Mouse (Mus musculus) embryonic facial prominence, embryonic 13.5 days (tissue): ENCODE measurements around the gene Asprv1. TPM values are rescaled to one million over a fixed set of nuclear protein-coding genes. Genes with fewer than 3 reads are reported as not detected.

ENCODE experiments used
- ATAC-seq: fragments of 200-750 bp; cut with Nextera tagmentation; 2 replicates; pipeline ENCODE4 v1.8.0; 2017; ENCODE audit warnings: low read depth; ENCODE audit not compliant: insufficient number of reproducible peaks, insufficient read depth, low FRiP score, low TSS enrichment
- H3K27ac ChIP-seq: fragments of 300-500 bp; sonication (generic); 2 replicates; pipeline ENCODE4 v1.5.1; 2015; ENCODE audit warnings: moderate library complexity, mild to moderate bottlenecking, inconsistent platforms
- H3K27me3 ChIP-seq: fragments of 300-500 bp; sonication (generic); 2 replicates; pipeline ENCODE4 v1.6.1; 2015; ENCODE audit warnings: mild to moderate bottlenecking, inconsistent platforms
- H3K36me3 ChIP-seq: fragments of 300-500 bp; sonication (generic); 2 replicates; pipeline ENCODE4 v1.6.1; 2015; ENCODE audit warnings: mild to moderate bottlenecking, inconsistent platforms
- H3K4me1 ChIP-seq: fragments of 300-500 bp; sonication (generic); 2 replicates; pipeline ENCODE4 v1.6.1; 2015; ENCODE audit warnings: inconsistent platforms
- H3K4me2 ChIP-seq: fragments of 300-500 bp; sonication (generic); 2 replicates; pipeline ENCODE4 v1.6.1; 2015; ENCODE audit warnings: moderate library complexity, mild to moderate bottlenecking, inconsistent platforms
- H3K4me3 ChIP-seq: fragments of 300-500 bp; sonication (generic); 2 replicates; pipeline ENCODE4 v1.5.1; 2015; ENCODE audit warnings: mild to moderate bottlenecking, inconsistent platforms
- H3K9ac ChIP-seq: fragments of 300-500 bp; sonication (generic); 2 replicates; pipeline ENCODE4 v1.6.1; 2015; ENCODE audit warnings: mild to moderate bottlenecking, inconsistent platforms
- H3K9me3 ChIP-seq: fragments of 300-500 bp; sonication (generic); 2 replicates; pipeline ENCODE4 v1.6.1; 2016; ENCODE audit warnings: inconsistent platforms
- WGBS: fragments of 180-500 bp; shearing (Covaris S2); methylation state at CpG from one replicate; pipeline ENCODE4 v1.1.7; 2015; ENCODE audit warnings: mixed read lengths; 5-methylcytosine and 5-hydroxymethylcytosine counted together
- polyA plus RNA-seq: library from polyadenylated mRNA; unstranded; fragments of >200 nt; fragmentation: Nextera tagmentation; extraction: Ambion mirVana; gene quantifications from 2 replicates; pipeline ENCODE4 v1.2.1, GENCODE M21; 2015

The Asprv1 gene
- polyA plus RNA-seq, 1 experiment from 2014 or later: 13.4 TPM

- no peak overlapping the region for H3K27ac ChIP-seq
- H3K27me3 ChIP-seq: no peaks in the 10 kb centered on the region
- H3K36me3 ChIP-seq: peaks cover 17% of the 10 kb centered on the region
- H3K9me3 ChIP-seq: no peaks in the 10 kb centered on the region
- H3K4me1 ChIP-seq: no peaks in the 10 kb centered on the region
- H3K9ac ChIP-seq: no peak overlapping the region
- WGBS: 80% methylated on average over 3 of the region's 3 CpGs
- H3K4me3 ChIP-seq: no peak overlapping the region
- ATAC-seq: no peak
- H3K4me2 ChIP-seq: no peak overlapping the region
Measured at GRCm38 (mm10) chr6:86644775-86645400, 16.9 kb downstream of the Asprv1 start.

DNA sequence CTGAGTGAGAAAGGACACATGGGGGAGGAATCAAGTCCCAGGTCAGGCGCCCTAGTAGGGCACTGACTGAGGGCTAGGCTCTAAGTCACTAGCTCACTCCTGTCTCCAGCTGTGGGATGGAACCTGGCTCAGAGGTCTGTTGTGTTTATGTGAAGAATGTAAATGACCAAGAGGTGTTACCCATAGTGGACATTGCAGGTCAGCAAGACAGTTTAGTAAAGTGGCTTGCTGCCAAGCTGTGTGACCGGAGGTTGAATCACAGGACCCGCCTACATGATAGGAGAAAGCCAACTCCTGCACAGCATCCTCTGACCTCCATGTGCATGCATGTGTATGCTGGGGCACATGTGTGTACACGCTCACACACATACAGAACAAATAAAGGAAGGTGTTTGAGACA, 17.6 kb downstream of the Asprv1 start:
- Histone ChIP-seq H3K9ac (no peak overlapping the region), H3K4me3 (no peak overlapping the region), H3K27ac (no peak overlapping the region), H3K4me1 (no peaks in the 10 kb centered on the region), H3K9me3 (no peaks in the 10 kb centered on the region), H3K27me3 (no peaks in the 10 kb centered on the region), H3K4me2 (no peak overlapping the region), H3K36me3 (peaks cover 24% of the 10 kb centered on the region)
- no peak for ATAC-seq
- WGBS: 77% methylated on average over 4 of the region's 4 CpGs

- Histone ChIP-seq H3K27ac (no peak overlapping the region), H3K9ac (no peak overlapping the region), H3K4me1 (no peaks in the 10 kb centered on the region), H3K9me3 (no peaks in the 10 kb centered on the region), H3K4me3 (no peak overlapping the region), H3K36me3 (peaks cover 29% of the 10 kb centered on the region), H3K4me2 (no peak overlapping the region), H3K27me3 (no peaks in the 10 kb centered on the region)
- ATAC-seq: no peak
- 75% methylated on average over 7 of the region's 7 CpGs for WGBS
Measured at GRCm38 (mm10) chr6:86646143-86646542, 18.2 kb downstream of the Asprv1 start.

- H3K4me2 ChIP-seq: no peak overlapping the region
- H3K4me3 ChIP-seq: no peak overlapping the region
- no peaks in the 10 kb centered on the region for H3K27me3 ChIP-seq
- H3K27ac ChIP-seq: no peak overlapping the region
- no peaks in the 10 kb centered on the region for H3K4me1 ChIP-seq
- peaks cover 71% of the 10 kb centered on the region for H3K36me3 ChIP-seq
- 88% methylated on average over 6 of the region's 6 CpGs for WGBS
- no peak for ATAC-seq
- H3K9me3 ChIP-seq: no peaks in the 10 kb centered on the region
- no peak overlapping the region for H3K9ac ChIP-seq
Measured at GRCm38 (mm10) chr6:86653026-86653425, 25.1 kb downstream of the Asprv1 start.

GRCm38 (mm10) chr6:86654270-86654916, 26.4 kb downstream of the Asprv1 start:
- H3K9me3 ChIP-seq: no peaks in the 10 kb centered on the region
- 76% methylated on average over 9 of the region's 9 CpGs for WGBS
- H3K9ac ChIP-seq: no peak overlapping the region
- H3K27me3 ChIP-seq: no peaks in the 10 kb centered on the region
- H3K4me3 ChIP-seq: no peak overlapping the region
- no peak overlapping the region for H3K27ac ChIP-seq
- no peaks in the 10 kb centered on the region for H3K4me1 ChIP-seq
- no peak overlapping the region for H3K4me2 ChIP-seq
- H3K36me3 ChIP-seq: peaks cover 68% of the 10 kb centered on the region
- ATAC-seq: no peak

DNA sequence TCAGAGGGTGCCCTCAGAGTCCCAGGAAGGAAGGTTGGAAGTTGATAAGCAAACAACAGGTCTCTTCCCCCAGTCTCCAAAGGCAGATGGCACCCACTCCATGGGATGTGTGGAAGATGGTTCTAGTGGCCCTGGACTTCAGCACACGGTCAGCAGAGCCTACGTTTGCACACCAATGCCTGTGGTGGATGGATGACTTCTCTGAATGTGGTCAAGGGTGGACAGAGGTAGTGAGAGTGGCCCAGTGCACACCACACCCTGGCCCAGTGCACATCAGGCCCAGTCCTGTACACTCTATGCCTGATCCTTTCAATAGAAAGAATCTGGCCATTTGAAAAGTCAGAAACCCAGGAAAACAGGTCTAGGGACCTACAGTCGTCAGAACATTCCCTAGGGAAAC, 30.5 kb downstream of the Asprv1 start:
- H3K4me2 ChIP-seq: no peak overlapping the region
- ATAC-seq: no peak
- no peaks in the 10 kb centered on the region for H3K9me3 ChIP-seq
- no peaks in the 10 kb centered on the region for H3K27me3 ChIP-seq
- 83% methylated on average over 3 of the region's 3 CpGs for WGBS
- H3K4me3 ChIP-seq: no peak overlapping the region
- no peaks in the 10 kb centered on the region for H3K4me1 ChIP-seq
- H3K36me3 ChIP-seq: peaks cover 71% of the 10 kb centered on the region
- H3K27ac ChIP-seq: no peak overlapping the region
- H3K9ac ChIP-seq: no peak overlapping the region

- no peaks in the 10 kb centered on the region for H3K4me1 ChIP-seq
- H3K9me3 ChIP-seq: no peaks in the 10 kb centered on the region
- 74% methylated on average over 9 of the region's 9 CpGs for WGBS
- H3K36me3 ChIP-seq: peaks cover 66% of the 10 kb centered on the region
- H3K4me2 ChIP-seq: no peak overlapping the region
- no peak overlapping the region for H3K27ac ChIP-seq
- no peaks in the 10 kb centered on the region for H3K27me3 ChIP-seq
- 0 out of 2 replicates have a peak overlapping the region, but pooled peaks have one; percentile 11 for H3K9ac ChIP-seq
- H3K4me3 ChIP-seq: no peak overlapping the region
- no peak for ATAC-seq
Measured at GRCm38 (mm10) chr6:86660161-86660877, 32.4 kb downstream of the Asprv1 start.

DNA sequence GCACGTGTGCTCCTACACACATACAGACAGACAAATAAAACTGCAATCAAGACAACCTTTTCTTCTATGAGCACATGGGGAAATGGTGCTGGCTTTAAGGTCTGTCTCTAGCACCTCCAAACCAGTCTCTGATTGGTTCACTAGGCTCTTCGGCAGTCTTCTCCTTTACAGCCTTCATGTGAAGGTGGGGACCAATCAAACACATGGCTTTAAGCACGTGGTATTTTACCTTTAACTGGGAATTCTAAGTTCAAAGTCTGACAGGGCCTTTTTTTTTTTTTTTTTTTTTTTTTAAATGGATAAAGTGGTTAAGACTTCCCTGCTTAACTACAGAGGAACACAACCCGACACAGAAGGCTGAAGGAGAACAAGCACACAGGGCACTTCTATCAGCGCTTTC, 37.1 kb downstream of the Asprv1 start:
- H3K27me3 ChIP-seq: no peaks in the 10 kb centered on the region
- 75% methylated on average over 5 of the region's 5 CpGs for WGBS
- H3K4me1 ChIP-seq: peaks cover 23% of the 10 kb centered on the region
- H3K36me3 ChIP-seq: peaks cover 51% of the 10 kb centered on the region
- no peaks in the 10 kb centered on the region for H3K9me3 ChIP-seq
- no peak overlapping the region for H3K9ac ChIP-seq
- no peak overlapping the region for H3K27ac ChIP-seq
- no peak for ATAC-seq
- H3K4me2 ChIP-seq: no peak overlapping the region
- no peak overlapping the region for H3K4me3 ChIP-seq

- ATAC-seq: no peak
- H3K4me2 ChIP-seq: no peak overlapping the region
Measured at GRCm38 (mm10) chr6:86665560-86666307, 37.8 kb downstream of the Asprv1 start.

DNA sequence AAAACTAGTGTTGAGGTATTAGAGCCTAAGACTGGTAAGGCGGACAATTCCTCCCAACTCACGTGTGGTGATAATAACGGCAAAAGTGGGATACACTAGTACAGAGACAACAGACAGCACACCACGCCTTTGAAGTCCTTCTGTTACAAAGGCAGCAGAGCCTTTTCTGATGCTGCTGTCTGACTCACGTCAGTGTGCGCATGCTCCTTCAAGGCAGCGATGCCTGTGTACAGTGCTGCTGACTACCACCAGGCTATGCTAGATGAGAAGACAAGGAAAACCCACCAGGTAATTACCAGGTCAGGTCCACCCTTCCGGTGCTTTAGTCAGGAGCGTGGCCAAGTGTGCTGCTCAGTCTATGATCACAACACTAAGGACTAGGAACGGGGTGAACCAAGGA, 39.1 kb downstream of the Asprv1 start:
- peak overlapping the region; percentile 97 for H3K4me2 ChIP-seq
- no peaks in the 10 kb centered on the region for H3K27me3 ChIP-seq
- H3K4me1 ChIP-seq: peaks cover 25% of the 10 kb centered on the region
- H3K4me3 ChIP-seq: peak overlapping the region; percentile 91; the same call in 1 of the 2 replicates
- no peak for ATAC-seq
- H3K9me3 ChIP-seq: no peaks in the 10 kb centered on the region
- peak overlapping the region; percentile 90; the same call in 1 of the 2 replicates for H3K9ac ChIP-seq
- peaks cover 39% of the 10 kb centered on the region for H3K36me3 ChIP-seq
- no peak overlapping the region for H3K27ac ChIP-seq
- WGBS: 91% methylated on average over 10 of the region's 10 CpGs

More at GRCm38 (mm10) chr6:86665560-86666307, 37.8 kb downstream of the Asprv1 start:
- H3K36me3 ChIP-seq: peaks cover 45% of the 10 kb centered on the region
- H3K9me3 ChIP-seq: no peaks in the 10 kb centered on the region
- H3K27me3 ChIP-seq: no peaks in the 10 kb centered on the region
- H3K9ac ChIP-seq: no peak overlapping the region; the same call in 1 of the 2 replicates
- no peak overlapping the region for H3K4me3 ChIP-seq
- 75% methylated on average over 17 of the region's 17 CpGs for whole genome bisulfite sequencing
- H3K27ac ChIP-seq: no peak overlapping the region
- H3K4me1 ChIP-seq: peaks cover 25% of the 10 kb centered on the region

GRCm38 (mm10) chr6:86668580-86669239, 40.7 kb downstream of the Asprv1 start, which contains the start of gene Mxd1:
Gene Mxd1 (minus strand): TSS chr6:86669161.
- peaks cover 25% of the 10 kb centered on the region for H3K4me1 ChIP-seq
- H3K4me3 ChIP-seq: peak within 1 kb of the TSS; percentile 91
- H3K36me3 ChIP-seq: peaks cover 43% of the 10 kb centered on the region
- 1% methylated on average over 65 of the region's 76 CpGs for WGBS
- H3K9ac ChIP-seq: peak within 1 kb of the TSS; percentile 90
- H3K4me2 ChIP-seq: peak within 1 kb of the TSS; percentile 97
- no peaks in the 10 kb centered on the region for H3K27me3 ChIP-seq
- H3K27ac ChIP-seq: peak within 1 kb of the TSS; percentile 62
- no peak; the same call in none of the 2 replicates for ATAC-seq
- no peaks in the 10 kb centered on the region for H3K9me3 ChIP-seq
